Mouse (Mus musculus) B cell, adult 2 months (primary cell): ENCODE data around the gene Gm16503.
"Not testable (repeated sequence)": the region's sequence is repeated elsewhere in the genome, so short reads cannot be mapped to it uniquely, and the experiment has no call there.

Source experiments
- DNase-seq, 2 experiments: peaks; one replicate each; pipeline ENCODE4 v3.0.0; 2022

Gene Gm16503

DNA sequence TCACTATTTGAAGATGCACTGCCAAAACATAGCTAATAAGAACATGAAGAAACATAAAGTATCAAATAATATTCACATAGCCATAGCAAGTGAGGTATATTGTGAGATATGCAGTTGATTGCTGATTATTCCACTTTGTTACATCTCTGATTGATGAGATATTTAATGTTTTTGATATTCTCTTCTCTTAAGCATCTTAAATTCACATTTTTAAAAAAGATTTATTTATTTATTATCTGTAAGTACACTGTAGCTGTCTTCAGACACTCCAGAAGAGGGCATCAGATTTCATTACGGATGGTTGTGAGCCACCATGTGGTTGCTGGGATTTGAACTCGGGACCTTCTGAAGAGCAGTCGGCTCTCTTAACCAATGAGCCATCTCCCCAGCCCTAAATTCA is at the start of gene Gm16503:
Gene Gm16503, plus strand, starts transcription at position 301 of the 400 bp plus-strand sequence.
- not testable (repeated sequence) for DNase-seq

DNA sequence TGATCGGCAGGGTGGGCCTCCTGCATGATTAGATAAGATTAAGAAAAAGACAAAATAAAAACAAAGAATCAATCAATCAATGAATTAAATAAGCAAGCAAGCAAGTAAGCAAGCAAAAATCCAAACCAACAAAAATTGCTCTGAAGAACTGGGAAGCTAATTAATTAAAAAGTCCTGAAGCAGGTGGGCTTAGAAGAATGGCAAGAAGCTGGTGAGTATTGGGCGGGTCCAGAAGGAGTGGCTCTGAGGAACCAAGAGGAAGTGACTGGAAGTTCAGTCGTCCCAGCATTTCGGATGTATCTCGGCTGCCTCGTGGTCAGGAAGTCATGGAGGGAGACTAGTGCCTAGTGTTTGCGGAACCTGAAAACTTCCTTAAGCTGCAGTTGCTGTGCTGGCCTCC is 47.9 kb upstream of the Gm16503 start, which contains the start of gene Zfp982:
Gene Zfp982, plus strand, starts transcription at position 301 of the 400 bp plus-strand sequence.
- DNase-seq = not testable (repeated sequence)

DNA sequence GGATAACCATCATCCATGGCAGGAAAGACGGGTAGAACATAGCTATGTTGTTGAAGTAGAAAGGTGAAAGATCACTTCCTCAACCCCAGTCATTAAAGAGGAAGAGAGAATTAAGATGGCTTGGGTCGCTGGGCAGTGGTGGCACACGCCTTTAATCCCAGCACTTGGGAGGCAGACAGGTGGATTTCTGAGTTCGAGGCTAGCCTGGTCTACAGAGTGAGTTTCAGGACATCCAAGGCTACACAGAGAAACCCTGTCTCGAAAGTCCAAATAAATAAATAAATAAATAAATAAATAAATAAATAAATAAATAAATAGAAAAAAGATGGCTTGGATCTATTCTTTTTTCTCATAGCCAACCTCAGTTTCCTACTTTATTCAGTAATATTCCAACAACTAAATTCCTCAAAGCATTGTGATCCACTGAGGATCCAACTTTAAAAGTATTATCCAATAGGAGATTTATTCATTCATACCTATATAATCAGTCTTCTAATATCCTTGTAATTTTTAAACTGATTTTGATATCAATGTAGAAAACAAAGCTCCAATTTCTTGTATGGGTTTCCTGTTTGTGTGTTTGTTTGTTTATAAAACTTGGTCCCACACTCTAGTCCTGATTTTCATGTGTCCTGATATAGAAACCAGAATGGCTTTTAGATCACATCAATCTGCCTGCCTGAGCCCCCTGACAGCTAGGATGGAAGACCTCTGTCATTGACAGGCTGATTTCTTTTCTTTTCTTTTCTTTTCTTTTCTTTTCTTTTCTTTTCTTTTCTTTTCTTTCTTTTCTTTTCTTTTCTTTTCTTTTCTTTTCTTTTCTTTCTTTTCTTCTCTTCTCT is 41.0 kb upstream of the Gm16503 start:
- DNase-seq = not testable (repeated sequence)

DNA sequence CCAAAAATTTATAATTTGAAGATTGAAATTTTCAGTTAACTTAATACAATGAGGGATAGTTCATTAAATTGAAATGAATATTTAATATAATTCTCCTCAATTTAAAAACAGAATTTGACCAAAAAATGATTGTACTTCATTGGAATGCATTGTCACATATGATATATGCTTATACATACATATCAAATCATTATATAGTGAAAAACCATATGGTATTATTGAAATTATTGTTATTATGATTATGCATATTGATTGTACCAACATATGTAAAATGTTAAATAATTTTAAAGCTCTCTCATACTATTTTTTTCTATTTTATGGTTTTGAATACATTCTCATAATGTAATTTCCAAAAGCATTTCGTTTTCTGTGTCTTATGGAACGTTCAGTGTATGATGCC is 30.8 kb upstream of the Gm16503 start:
- DNase-seq = no peak

DNA sequence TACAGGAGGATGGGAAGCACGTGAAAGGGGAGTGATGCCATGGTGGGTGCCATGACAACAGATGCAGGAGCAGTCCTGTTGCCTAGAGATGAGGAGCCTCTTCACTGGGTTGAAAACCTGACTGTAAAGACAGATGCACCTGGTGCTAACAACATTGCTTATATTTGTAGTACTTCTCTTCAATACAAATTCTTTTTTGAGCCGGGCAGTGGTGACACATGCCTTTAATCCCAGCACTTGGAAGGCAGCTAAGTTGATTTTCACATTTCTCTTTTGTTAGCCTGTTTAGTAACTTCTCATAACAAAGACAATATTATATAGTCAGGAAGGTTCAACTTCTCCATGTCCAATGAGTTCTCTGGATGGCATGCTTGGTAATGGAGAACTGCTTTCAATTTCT is 21.0 kb upstream of the Gm16503 start:
- DNase-seq = no peak

DNA sequence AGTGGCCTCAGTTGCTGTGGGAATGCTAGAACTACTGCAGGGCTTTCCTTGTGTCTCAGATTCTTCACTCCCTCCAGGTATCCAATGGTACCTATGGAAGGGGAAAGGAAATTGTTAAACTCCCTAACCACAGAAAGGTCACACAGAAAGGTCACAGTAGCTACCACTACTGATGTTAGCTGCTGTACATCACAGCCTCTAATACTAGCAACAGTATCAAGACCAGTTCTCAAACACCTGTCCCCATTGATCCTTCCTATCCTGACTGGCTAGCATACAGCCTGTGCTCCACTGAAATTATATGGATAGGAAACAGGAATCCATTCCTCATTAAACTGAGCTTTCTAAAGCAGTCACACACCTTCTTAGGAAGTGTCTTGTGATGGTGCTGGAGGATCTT is 19.9 kb upstream of the Gm16503 start:
- DNase-seq = no peak

DNA sequence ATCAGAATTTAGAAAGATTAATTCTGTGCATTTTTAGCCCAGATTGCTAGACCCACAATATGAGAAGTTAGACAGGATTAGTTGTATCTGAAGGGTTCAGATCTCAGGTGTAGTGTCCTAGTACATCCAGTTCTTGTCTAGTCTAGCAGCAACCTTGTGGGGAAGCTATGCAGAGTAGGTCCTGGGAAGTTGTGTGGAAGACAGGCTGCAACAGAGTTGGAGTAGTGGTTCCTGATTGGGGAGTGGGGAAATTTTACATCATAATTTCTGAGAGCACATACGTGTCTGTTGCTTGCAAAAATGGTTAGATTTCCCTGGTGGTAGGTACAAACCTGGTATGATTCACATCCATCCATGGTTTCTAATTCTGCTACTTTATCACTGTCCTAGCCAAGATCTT is 14.9 kb upstream of the Gm16503 start:
- no peak for DNase-seq

DNA sequence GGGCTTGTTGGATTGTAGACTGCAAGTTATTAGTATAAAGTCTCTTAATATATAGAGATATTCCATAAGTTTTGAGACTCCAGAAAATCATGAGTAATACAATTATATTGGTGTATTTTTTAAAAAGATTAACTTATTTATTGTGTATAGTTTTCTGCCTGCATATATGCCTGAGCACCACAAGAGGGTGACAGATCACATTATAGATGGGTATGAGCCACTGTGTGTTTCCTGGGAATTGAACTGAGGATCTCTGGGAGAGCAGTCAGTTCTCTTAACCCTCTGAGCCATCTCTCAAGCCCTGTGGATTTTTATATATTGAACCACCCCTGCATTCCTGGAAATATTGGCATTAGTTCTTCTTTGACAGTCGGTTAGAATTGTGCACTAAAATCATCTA is 9.7 kb upstream of the Gm16503 start:
- no peak for DNase-seq

DNA sequence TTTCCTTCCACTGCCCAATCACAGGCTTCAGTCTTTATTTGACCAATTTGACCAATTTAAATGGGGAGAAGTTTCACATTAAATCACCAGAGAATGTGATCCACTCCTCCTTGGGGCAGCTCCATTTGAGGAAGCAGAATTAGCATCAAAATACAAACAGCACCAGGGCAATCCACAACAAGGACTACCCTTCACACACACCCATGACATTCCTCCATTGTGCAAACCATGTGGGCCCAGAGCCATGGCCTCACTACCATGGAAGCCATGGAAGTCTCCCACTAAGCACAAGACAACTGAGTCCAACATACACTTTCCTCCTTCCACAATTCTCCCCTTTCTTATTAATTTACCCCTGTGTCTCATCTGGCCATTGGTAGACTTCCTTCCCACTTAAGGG is 4.1 kb upstream of the Gm16503 start:
- not testable (repeated sequence) for DNase-seq

DNA sequence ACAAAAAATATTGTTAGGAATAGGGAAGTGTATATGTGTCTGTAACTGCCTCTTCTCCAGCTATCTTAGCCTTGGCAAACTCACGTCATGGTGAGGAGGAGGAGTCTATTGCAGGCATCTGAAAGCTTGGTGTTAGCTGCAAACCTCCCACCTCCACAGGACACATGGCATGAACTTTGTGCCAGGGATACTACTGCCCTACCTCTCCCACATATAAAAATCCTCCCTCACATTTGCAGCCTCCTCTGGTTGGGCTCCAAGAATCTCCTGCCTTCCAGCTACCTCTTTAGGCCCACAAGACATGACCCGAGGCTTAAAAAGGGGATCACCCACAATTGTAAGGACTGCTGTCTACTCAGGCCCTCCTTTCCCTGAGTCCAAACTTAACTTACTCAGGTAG is 2.3 kb upstream of the Gm16503 start:
- no peak for DNase-seq

DNA sequence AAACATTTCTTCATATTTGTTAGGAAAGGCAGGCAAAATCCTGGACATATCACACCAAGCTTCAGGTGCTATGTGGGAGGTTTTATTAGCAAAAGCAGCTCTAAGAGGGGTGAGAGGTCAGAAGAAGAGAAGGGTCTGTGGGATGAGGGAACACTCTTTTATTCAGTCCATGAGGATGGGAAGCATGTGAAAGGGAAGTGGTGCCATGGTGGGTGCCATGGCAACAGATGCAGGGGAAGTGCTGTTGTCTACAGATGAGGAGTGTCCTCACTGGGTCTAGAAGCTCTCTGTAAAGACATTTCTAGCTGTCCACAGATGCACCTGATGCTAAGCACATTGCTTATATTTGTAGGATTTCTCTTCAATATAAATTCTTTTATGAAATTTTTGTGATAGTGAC is 1.1 kb downstream of the Gm16503 start:
- no peak for DNase-seq

DNA sequence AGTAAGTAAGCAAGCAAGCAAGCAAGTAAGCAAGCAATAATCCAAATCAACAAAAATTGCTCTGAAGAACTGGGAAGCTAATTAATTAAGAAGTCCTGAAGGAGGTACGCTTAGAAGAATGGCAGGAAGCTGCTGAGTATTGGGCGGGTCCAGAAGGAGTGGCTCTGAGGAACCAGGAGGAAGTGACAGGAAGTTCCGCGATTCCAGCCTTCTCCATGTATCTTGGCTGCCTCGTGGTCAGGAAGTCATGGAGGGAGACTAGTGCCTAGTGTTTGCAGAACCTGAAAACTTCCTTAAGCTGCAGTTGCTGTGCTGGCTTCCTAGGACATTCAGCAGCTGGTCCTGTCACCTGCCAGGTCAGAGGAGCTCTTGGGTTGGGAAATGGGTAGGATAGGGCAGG is 13.1 kb downstream of the Gm16503 start, which contains the start of gene Zfp985:
Gene Zfp985, plus strand, starts transcription at position 207 of the 400 bp plus-strand sequence.
- not testable (repeated sequence) for DNase-seq

DNA sequence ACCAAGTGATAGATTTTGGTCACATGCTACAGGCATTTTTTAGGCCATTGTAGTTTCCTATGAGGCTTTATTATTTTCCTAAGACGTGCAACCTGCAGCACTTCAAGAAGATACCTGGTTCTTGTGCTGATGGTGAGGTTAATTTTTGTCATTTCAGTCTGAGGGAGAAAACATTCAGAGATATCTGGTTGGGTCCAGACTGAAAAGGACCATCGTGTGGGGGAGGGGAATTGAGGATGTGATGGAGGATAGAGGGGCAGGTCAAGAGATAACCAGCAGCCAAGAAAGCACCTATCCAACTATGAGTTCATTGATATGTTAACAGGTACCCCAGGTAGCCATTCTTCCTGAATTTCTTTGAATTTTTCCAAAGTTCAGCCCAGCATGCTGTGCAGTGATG is 14.3 kb downstream of the Gm16503 start:
- DNase-seq = not testable (repeated sequence)

DNA sequence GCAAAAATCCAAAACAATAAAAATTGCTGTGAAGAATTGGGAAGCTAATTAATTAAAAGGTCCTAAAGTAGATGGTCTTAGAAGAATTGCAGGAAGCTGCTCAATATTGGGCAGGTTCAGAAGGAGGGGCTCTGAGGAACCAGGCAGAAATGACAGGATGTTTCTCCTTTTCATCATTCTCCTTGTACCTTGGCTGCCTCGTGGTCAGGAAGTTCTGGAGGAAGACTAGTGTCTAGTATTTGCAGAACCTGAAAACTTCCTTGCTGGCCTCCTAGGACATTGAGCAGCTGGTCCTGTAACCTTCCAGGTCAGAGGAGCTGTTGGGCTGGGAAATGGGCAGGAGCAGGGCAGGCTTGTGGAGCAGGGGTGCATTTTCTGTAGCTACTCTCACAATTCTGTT is 16.9 kb downstream of the Gm16503 start:
- not testable (repeated sequence) for DNase-seq

DNA sequence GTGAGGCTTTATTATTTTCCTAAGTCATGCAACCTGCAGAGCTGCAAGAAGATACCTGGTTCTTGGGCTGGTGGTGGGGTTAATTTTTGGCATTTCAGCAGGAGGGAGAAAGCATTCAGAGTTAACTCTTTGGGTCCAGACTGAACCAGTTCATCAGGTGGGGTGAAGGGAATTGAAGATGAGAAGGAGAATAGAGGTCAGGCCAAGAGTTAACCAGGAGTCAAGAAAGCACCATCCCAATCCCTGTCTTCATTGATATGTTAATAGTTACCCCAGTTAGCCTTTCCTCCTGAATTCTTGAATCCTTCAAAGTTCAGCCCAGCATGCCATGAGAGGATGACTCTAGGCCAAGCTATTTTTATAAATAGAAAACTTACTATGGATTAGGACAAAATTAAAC is 18.0 kb downstream of the Gm16503 start:
- not testable (repeated sequence) for DNase-seq

DNA sequence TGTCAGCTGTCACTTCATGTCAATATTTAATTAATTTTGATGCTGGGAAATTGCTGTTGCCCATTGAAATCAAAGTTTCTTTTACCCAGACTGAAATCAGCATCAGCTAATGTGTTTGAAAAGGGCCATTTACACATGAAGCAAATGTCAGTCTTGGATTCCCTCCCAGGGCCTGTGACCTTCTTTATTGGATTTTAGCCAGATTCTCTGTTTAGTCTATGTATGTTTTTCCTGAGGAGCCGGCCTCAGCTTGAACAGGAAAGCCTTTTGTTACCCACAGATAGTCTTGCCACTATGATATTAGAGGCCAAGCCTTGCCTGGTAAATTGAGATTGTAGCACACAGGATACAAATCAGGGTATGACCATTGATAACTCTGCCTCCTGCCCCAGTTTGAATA is 19.1 kb downstream of the Gm16503 start:
- DNase-seq = not testable (repeated sequence)

DNA sequence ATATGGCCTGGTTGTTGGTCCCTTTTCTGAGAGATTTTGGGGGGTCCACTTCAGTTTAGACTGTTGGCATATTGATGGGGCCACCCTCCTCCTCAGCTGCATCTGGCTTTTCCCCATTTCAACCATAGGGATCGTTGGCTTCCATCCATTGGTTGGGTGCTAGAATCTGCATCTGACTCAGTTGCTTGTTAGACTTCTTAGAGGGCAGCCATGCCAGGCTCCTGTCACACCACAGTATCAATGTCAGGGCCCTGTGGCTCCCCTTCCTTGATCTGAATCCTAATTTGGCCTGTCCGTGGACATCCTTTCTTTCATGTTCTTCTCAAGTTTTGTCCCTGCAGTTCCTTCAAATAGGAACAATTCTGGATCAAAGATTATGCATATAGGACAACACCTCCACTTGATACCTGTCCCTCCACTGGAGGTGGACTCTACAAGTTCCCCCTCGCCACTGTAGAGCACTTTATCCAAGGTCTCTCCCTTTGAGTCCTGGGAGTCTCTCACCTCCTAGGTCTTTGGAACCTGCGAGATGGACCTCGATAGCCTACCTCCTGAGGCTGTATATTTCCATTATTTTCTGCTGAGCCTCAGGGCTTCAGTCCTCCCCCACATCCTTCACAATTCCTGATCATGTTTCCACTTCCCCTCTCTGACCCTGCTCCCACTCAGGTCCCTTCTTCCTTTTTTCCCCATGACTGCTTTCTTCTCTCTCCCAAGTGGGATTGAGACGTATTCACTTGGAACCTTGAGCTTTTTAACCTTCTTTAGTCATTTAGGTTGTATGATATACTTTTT is 25.6 kb downstream of the Gm16503 start:
- no peak for DNase-seq

DNA sequence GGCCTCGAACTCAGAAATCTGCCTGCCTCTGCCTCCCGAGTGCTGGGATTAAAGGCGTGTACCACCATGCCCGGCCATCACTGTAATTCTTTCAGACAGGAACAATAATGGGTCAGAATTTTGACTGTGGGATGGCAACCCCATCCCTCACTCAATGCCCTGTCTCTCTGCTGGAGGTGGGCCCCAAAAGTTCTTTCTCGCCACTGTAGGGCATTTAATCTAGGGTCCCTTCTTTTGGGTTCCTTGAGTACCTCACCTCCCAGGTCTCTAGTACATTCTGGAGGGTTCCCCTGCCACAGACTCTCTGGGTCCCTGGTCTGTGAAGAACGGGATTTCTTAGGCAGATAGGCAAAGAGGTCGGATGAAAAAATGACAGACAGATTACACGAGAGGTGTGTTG is 31.1 kb downstream of the Gm16503 start:
- not testable (repeated sequence) for DNase-seq

DNA sequence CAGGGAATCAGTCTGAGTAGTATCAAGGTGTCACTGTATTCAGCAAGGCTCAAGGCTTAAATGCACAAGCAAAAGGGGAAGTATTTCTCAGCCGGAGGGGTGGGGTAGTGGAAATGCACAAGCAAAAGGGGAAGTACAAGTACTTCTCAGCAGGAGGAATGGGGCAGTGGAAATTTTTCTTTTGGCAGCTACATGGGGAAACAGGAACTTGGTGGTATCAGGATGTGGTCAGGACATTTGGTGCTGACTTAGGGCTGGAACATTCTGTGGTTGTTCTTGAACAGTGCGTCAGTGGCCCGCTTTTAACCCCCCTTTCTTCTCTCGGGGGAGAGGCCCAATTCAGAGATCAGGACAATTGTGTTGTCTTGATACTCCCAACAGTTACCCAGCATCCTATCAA is 39.4 kb downstream of the Gm16503 start:
- not testable (repeated sequence) for DNase-seq

DNA sequence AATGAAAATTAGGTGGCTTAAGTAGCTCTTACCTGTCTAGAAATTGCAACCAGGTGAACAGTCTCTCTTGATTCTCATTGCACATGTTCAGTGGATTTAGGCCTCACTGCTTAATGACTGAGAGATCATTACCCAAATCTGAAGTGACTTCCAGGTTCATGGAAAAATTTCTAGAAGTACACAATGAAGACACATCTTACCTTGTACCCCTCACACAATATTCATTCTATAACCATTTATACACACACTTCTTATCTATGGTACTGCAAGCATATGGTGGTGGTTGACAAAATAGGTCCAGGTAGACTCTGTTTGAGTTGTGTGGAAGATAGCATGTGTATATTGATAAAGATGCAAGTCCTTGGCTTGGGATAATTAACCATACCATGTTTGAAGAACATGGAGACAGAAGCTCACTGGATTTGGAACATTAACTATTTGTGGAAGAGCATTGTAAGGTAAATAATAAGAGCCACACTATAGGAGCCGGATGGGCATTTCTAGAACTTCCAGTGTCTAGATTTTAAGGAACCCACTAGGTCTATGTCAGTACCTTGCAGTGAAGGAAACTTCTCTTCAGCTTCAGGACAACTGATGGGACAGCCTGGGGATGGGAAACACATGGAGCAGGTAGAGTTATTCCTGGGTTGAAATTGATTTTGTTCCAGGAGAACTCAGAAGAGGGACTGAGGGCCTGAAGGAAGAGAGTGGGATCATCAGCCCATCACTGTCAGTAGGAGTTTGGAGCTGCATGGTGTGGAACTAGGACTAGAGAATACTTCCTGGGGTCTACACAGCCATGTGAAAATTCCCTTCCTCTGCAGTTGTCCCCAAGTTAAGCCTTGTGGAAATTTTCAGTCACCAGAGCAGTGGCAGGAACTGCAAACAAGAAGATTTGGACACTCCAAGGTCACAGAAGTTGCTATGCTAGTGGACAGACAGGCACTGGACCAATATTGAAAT is 46.8 kb downstream of the Gm16503 start:
- no peak for DNase-seq
